Mouse (Mus musculus): ENCODE measurements at regions not wholly inside any gene's neighbourhood (a gene's known extent, or its start where the extent isn't known, plus 50 kb on each side); places are given as distances from the start of the nearest gene placed in this dataset.

DNA sequence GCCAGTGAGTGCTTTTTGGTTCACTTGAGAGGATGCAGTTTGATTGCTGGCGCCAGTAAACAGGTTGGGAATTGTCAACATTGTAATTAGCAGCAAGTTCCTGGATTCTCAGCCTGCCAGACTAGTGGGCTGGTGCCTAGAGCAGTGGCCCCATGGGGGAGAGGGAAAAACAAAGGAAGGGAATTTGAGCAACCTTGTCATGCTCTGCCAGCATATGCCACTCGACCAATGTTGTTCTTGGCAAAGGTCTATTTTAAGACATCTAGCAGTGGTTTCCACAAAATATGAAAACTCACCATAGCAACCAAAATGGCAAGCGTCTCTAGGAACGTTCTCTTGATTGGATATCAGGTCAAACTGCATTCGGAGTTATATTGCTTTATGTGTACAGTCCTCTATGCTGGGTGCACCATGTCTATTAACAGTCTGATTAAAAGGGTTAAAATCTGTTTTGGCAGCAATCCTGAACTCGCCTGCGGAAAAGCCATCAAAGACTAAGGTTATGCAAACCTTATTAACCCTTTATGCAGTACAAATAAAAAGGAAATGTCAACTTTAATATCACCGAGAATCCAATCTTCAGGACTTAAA lies 118.1 kb upstream of the Dpyd start:
- Histone ChIP-seq H3K4me3 (no peak overlapping the region), H3K4me2 (no peak overlapping the region), H3K4me1 (no peaks in the 10 kb centered on the region), H3K9ac (no peak overlapping the region), H3K27me3 (replicated peaks) (no peaks in the 10 kb centered on the region), H3K9me3 (no peaks in the 10 kb centered on the region), H3K36me3 (no peaks in the 10 kb centered on the region), H3K27ac (replicated peaks) (no peak overlapping the region)
- no peak for ATAC-seq (ENCODE audit: extremely low read depth, insufficient number of reproducible peaks, low FRiP score, low TSS enrichment)
- 54% methylated on average over 8 of the region's 8 CpGs for WGBS

DNA sequence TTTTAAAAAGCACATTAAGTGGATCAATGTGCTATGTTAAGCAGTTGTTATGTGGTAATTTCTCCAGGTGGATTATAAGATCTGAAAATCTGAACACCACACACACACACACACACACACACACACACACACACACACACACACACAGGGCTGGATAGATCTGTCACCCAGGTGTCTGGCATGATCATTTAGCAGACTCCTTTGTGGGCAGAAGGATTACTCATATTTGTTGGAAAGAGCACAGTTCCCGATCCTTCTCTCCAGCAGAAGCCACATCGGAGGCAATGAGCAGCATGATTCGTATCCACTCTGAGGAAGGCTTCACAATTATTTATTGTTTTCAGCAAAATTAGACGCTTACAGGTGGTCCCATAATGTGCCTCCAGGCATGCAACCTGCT lies 116.6 kb upstream of the Dpyd start:
- H3K4me2 ChIP-seq: no peak overlapping the region
- 77% methylated on average over 4 of the region's 4 CpGs for WGBS
- H3K9me3 ChIP-seq: no peaks in the 10 kb centered on the region
- no peak overlapping the region for H3K27ac ChIP-seq (replicated peaks)
- H3K9ac ChIP-seq: no peak overlapping the region
- ATAC-seq (ENCODE audit: extremely low read depth, insufficient number of reproducible peaks, low FRiP score, low TSS enrichment): no peak
- H3K27me3 ChIP-seq (replicated peaks): no peaks in the 10 kb centered on the region
- no peak overlapping the region for H3K4me3 ChIP-seq
- no peaks in the 10 kb centered on the region for H3K36me3 ChIP-seq
- H3K4me1 ChIP-seq: no peaks in the 10 kb centered on the region

DNA sequence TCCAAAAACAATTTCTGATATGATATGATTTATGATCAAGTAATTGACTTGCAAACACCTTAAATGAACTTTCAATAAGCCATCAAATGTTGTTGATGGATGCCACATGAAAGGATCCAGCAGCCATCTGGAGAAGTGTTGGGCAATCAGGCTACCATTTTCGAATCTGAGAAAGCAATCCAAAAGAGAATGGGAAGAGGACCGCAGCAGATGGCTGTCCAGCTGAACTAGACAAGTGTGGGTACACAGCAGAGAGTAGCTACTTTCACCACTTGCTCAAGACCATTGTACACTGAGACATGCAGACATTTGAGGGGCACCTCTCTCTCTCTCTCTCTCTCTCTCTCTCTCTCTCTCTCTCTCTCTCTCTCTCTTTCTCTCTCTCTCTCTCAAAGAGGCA lies 102.3 kb upstream of the Dpyd start:
- no peak for ATAC-seq (ENCODE audit: extremely low read depth, insufficient number of reproducible peaks, low FRiP score, low TSS enrichment)
- H3K27me3 ChIP-seq (replicated peaks): no peaks in the 10 kb centered on the region
- H3K4me3 ChIP-seq: no peak overlapping the region
- no peak overlapping the region for H3K4me2 ChIP-seq
- no peaks in the 10 kb centered on the region for H3K36me3 ChIP-seq
- WGBS: 81% methylated on average over 2 of the region's 2 CpGs
- H3K27ac ChIP-seq (replicated peaks): no peak overlapping the region
- H3K4me1 ChIP-seq: no peaks in the 10 kb centered on the region
- no peaks in the 10 kb centered on the region for H3K9me3 ChIP-seq
- no peak overlapping the region for H3K9ac ChIP-seq

DNA sequence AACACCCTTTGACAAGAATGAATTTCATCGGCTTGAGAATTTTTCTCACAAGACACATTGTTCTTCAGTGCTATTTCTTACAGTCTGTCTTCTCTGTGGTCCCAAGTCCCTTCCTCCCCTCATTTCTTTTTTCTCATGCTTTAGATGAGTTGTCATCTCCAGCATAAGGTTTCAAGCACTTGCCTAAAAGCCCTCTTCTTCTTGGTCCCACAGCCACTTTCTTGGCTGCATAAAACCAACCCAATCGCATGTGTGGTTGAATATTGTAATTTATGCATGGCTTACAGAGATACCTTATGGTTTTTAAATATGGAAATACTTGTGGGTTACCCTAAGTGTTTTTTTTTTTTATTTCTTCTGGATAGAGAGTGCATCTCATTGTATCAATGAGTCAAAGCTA lies 96.3 kb upstream of the Dpyd start:
- H3K27me3 ChIP-seq (replicated peaks): no peaks in the 10 kb centered on the region
- H3K36me3 ChIP-seq: no peaks in the 10 kb centered on the region
- no peak for ATAC-seq (ENCODE audit: extremely low read depth, insufficient number of reproducible peaks, low FRiP score, low TSS enrichment)
- WGBS: 75% methylated on average over 2 of the region's 2 CpGs
- H3K27ac ChIP-seq (replicated peaks): no peak overlapping the region
- no peak overlapping the region for H3K4me3 ChIP-seq
- H3K9ac ChIP-seq: no peak overlapping the region
- H3K9me3 ChIP-seq: no peaks in the 10 kb centered on the region
- H3K4me2 ChIP-seq: no peak overlapping the region
- H3K4me1 ChIP-seq: no peaks in the 10 kb centered on the region

DNA sequence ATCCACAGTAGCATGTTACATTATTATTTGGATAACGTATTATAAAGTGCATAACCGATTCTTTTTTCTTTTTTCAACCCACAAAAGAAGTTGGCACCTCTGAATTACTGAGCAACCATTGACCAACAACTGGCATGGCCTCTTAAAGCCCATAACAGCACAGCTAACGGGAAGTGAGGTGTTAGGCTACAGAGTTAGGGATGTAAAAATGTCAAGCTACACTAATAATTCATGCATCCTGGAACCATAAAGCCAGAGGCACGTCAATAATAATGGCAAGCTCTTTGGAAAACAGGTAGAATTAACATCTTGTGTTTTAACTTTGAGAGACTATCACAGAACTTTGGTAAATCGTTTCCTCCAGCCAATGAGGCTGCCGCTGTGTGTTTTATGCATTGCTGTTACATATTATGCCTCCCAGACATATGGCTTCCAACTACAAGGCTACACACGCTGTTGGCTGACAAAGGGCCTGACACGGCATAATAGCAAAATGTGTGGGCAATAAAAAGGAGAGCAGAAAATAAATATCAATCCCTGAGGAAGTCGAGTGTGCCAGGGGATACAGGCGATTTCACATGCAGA lies 89.6 kb upstream of the Dpyd start:
- Histone ChIP-seq H3K27me3 (replicated peaks) (no peaks in the 10 kb centered on the region), H3K4me2 (no peak overlapping the region), H3K36me3 (no peaks in the 10 kb centered on the region), H3K9me3 (no peaks in the 10 kb centered on the region), H3K27ac (replicated peaks) (no peak overlapping the region), H3K4me1 (no peaks in the 10 kb centered on the region), H3K4me3 (no peak overlapping the region), H3K9ac (no peak overlapping the region)
- no peak for ATAC-seq (ENCODE audit: extremely low read depth, insufficient number of reproducible peaks, low FRiP score, low TSS enrichment)
- 72% methylated on average over 10 of the region's 10 CpGs for WGBS

DNA sequence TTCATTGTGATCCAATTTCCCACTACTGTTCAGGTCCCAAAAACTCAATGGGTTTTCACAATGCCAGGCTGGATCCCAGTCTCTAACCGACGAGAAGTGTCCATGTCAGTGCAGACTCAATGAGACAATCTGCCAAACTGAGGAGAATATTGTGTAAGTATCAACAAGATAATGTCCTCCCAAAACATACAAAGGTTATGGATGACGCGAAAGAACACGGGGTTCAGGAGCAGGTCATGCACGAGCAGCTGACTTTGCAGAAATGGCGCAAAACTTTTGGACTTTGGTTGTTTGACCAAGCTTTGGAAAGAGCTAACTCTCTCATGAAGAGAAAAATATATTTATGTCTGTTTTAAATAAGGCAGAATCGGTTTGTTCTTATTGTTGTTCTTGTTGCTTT lies 83.9 kb upstream of the Dpyd start:
- Histone ChIP-seq H3K27me3 (replicated peaks) (no peaks in the 10 kb centered on the region), H3K9me3 (no peaks in the 10 kb centered on the region), H3K4me3 (no peak overlapping the region), H3K4me1 (no peaks in the 10 kb centered on the region), H3K27ac (replicated peaks) (no peak overlapping the region), H3K9ac (no peak overlapping the region), H3K4me2 (no peak overlapping the region), H3K36me3 (no peaks in the 10 kb centered on the region)
- no peak for ATAC-seq (ENCODE audit: extremely low read depth, insufficient number of reproducible peaks, low FRiP score, low TSS enrichment)
- WGBS: 79% methylated on average over 8 of the region's 8 CpGs

DNA sequence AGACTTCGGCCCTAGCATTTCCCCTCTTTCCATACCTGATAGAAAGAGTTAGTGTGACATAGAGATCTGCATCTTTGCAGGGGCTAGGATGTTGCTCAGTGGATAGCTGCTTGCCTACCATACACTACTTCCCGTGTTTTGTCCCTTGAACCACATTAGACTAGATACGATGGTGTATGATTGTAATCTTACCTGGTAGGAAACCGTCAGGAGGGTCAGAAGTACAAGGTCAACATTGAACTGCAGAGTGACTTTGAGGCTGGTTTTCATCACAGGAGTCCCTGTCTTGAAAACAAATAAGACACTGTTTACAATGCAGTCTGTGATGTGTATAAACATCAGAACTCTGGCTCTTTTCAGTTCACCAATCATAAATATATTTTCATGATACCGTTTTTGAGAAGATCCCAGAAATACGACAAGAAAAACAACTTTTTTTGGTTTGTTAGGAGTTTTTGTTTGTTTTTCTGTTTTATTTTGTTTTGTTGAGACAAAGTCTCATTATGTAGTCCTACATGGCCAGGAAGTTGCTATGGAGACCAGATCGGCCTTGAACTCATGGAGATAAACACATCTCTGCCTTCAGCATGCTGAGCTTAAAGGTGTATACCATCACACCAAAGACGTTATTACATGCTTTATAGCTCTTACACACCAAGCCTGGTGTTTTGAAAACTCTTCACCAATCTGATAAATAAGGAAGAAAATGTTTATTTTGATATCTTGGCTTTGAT lies 81.2 kb upstream of the Dpyd start:
- Histone ChIP-seq H3K27ac (replicated peaks) (no peak overlapping the region), H3K27me3 (replicated peaks) (no peaks in the 10 kb centered on the region), H3K4me1 (no peaks in the 10 kb centered on the region), H3K36me3 (no peaks in the 10 kb centered on the region), H3K4me2 (no peak overlapping the region), H3K4me3 (no peak overlapping the region), H3K9ac (no peak overlapping the region), H3K9me3 (no peaks in the 10 kb centered on the region)
- ATAC-seq (ENCODE audit: extremely low read depth, insufficient number of reproducible peaks, low FRiP score, low TSS enrichment): no peak
- WGBS: 67% methylated on average over 8 of the region's 8 CpGs

DNA sequence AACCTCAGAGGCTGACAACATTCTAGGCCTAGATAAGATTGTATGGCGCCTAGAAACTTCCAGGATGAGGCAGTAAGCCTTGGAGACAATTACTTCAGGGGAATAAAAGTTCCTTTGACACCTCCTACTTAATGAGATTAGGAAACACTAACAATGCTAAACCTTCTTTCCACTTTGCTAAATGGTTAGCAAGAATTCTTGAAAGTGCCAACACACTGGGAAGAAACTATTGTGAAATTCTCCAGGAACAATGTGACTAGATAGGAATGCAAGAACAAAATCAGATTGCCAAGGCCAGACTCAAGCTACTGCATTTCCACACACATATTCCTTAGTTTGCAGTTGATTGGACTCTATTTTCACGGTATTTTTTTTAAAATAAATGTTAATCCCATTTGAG lies 76.0 kb upstream of the Dpyd start:
- H3K4me3 ChIP-seq: no peak overlapping the region
- H3K27me3 ChIP-seq (replicated peaks): no peaks in the 10 kb centered on the region
- no peak overlapping the region for H3K27ac ChIP-seq (replicated peaks)
- no peak overlapping the region for H3K9ac ChIP-seq
- no peak for ATAC-seq (ENCODE audit: extremely low read depth, insufficient number of reproducible peaks, low FRiP score, low TSS enrichment)
- no peaks in the 10 kb centered on the region for H3K4me1 ChIP-seq
- no peak overlapping the region for H3K4me2 ChIP-seq
- no peaks in the 10 kb centered on the region for H3K36me3 ChIP-seq
- no peaks in the 10 kb centered on the region for H3K9me3 ChIP-seq
- WGBS: 43% methylated on average over 2 of the region's 2 CpGs

DNA sequence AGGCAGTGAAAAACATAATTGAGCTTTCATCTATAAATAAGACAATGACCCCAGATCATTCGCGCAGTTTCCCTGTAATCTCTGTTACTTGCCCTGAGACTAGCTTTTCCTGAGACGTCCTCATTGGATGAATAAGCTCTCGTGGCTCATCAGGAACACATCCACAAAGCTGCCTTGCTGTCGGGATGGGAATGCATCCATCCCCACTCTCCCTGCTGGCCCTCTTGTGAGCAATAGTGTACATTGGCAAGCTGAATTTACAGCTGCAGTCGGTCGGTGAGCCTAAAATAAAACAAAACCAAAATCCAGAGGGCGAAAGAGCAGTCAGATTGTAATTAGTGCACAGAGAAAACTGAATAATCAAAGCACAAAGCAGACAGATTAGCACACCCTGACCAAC lies 74.5 kb upstream of the Dpyd start:
- Histone ChIP-seq H3K36me3 (no peaks in the 10 kb centered on the region), H3K27ac (replicated peaks) (no peak overlapping the region), H3K4me2 (no peak overlapping the region), H3K27me3 (replicated peaks) (no peaks in the 10 kb centered on the region), H3K9ac (no peak overlapping the region), H3K9me3 (no peaks in the 10 kb centered on the region), H3K4me3 (no peak overlapping the region), H3K4me1 (no peaks in the 10 kb centered on the region)
- ATAC-seq (ENCODE audit: extremely low read depth, insufficient number of reproducible peaks, low FRiP score, low TSS enrichment): no peak
- WGBS: 68% methylated on average over 8 of the region's 8 CpGs

DNA sequence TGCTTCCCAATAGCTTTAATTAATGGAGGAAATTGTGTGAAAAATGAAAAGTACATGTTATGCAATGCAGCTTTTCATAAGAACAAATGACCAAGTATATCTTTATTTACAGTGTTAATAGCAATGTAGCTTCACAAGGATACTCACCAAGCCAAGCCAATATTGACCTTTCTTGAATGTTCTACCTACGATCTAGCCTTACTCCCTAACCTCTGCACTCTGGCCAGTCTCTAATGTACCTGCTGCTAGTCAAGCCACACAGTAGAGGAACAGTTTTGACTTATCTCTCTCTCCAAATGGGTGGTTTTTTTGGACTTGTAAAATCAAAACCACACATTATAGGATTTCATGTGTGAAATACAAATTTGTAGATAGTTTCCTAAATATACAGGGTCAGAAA lies 70.8 kb upstream of the Dpyd start:
- Histone ChIP-seq H3K4me3 (no peak overlapping the region), H3K9ac (no peak overlapping the region), H3K4me1 (no peaks in the 10 kb centered on the region), H3K36me3 (no peaks in the 10 kb centered on the region), H3K27me3 (replicated peaks) (no peaks in the 10 kb centered on the region), H3K9me3 (no peaks in the 10 kb centered on the region), H3K27ac (replicated peaks) (no peak overlapping the region), H3K4me2 (no peak overlapping the region)
- WGBS: 91% methylated on average over 1 of the region's 1 CpGs
- ATAC-seq (ENCODE audit: extremely low read depth, insufficient number of reproducible peaks, low FRiP score, low TSS enrichment): no peak

DNA sequence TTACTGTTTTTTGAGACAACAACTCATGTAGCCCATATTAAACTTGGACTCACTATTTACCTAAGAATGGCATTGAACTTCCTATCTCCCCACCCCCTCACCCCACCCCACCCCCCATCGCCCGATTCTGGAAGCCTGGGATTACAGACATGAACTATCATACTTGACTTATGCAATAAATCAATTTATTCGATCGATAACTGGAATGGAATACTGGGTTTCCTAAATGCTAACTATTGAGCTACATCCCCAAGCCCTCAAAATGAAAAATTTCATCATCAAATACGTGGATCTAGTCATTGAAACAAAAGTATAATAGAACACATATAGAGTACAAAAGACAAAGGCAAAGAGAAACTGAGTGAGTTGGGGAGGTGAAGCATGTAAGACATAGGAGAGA lies 70.1 kb upstream of the Dpyd start:
- Histone ChIP-seq H3K9me3 (no peaks in the 10 kb centered on the region), H3K4me2 (no peak overlapping the region), H3K36me3 (no peaks in the 10 kb centered on the region), H3K27ac (replicated peaks) (no peak overlapping the region), H3K27me3 (replicated peaks) (no peaks in the 10 kb centered on the region), H3K9ac (no peak overlapping the region), H3K4me1 (no peaks in the 10 kb centered on the region), H3K4me3 (no peak overlapping the region)
- WGBS: 78% methylated on average over 5 of the region's 5 CpGs
- no peak for ATAC-seq (ENCODE audit: extremely low read depth, insufficient number of reproducible peaks, low FRiP score, low TSS enrichment)

DNA sequence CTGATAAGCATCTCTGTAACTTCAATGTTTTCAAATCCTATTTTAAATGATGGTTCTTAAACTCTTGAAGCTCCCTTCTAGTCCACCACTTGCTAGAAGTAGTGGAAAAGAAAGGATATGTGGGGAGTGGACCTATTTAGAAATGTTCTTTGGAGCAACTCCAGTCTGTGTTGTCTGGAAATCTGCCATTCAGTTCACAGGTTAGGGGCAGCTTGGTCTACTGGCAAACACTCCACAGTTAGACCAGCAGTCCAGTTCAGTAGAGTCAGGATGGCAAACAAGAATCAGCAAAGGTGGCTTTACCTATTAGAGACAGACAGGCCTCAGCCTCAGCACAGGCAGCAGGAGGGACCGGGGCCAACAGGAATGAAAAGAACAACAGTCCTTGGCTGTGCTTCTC lies 67.3 kb upstream of the Dpyd start:
- Histone ChIP-seq H3K4me1 (no peaks in the 10 kb centered on the region), H3K27me3 (replicated peaks) (no peaks in the 10 kb centered on the region), H3K9ac (no peak overlapping the region), H3K36me3 (no peaks in the 10 kb centered on the region), H3K4me2 (no peak overlapping the region), H3K9me3 (no peaks in the 10 kb centered on the region), H3K4me3 (no peak overlapping the region), H3K27ac (replicated peaks) (no peak overlapping the region)
- 81% methylated on average over 1 of the region's 1 CpGs for WGBS
- no peak for ATAC-seq (ENCODE audit: extremely low read depth, insufficient number of reproducible peaks, low FRiP score, low TSS enrichment)
